Mouse (Mus musculus) embryo, embryonic 11 days (tissue): ENCODE data around the gene Smim27.
A peak's percentile ranks its signal among the peaks of the same experiment; 100 is the strongest.
"Not testable (repeated sequence)": the region's sequence is repeated elsewhere in the genome, so short reads cannot be mapped to it uniquely, and the experiment has no call there.

Source experiments
- DNase-seq: peaks from one replicate; pipeline ENCODE4 v3.0.0-alpha.2; 2015

Gene Smim27

GRCm38 (mm10) chr4:40264321-40264720, 5.1 kb upstream of the Smim27 start:
- DNase-seq, result no peak

GRCm38 (mm10) chr4:40267681-40268080, 1.7 kb upstream of the Smim27 start:
- DNase-seq, result no peak

- DNase-seq, result peak; percentile 96
These were observed 1.1 kb upstream of the Smim27 start for GRCm38 (mm10) chr4:40268204-40268813.

- no peak for DNase-seq
These were observed 544 bp upstream of the Smim27 start for GRCm38 (mm10) chr4:40268835-40269234.

GRCm38 (mm10) chr4:40278880-40279275, 9.5 kb downstream of the Smim27 start:
- no peak for DNase-seq

GRCm38 (mm10) chr4:40279276-40279900, 10.0 kb downstream of the Smim27 start, which contains the start of gene Ndufb6:
Gene Ndufb6, minus strand, starts transcription at chr4:40279421.
- peak; percentile 96 for DNase-seq

- DNase-seq, result peak; percentile 76
These were observed 16.2 kb downstream of the Smim27 start for GRCm38 (mm10) chr4:40285582-40285981.

- DNase-seq, result no peak
These were observed 18.0 kb downstream of the Smim27 start for GRCm38 (mm10) chr4:40287415-40287814.

GRCm38 (mm10) chr4:40289046-40289445, 19.7 kb downstream of the Smim27 start:
- no peak for DNase-seq

- DNase-seq, result not testable (repeated sequence)
These were observed 22.1 kb downstream of the Smim27 start for GRCm38 (mm10) chr4:40291511-40291910.

- DNase-seq, result no peak
These were observed 29.8 kb downstream of the Smim27 start for GRCm38 (mm10) chr4:40299169-40299568.

- DNase-seq, result peak; percentile 89
These were observed 31.9 kb downstream of the Smim27 start for GRCm38 (mm10) chr4:40301076-40301789.

GRCm38 (mm10) chr4:40302445-40303125, 33.2 kb downstream of the Smim27 start:
- DNase-seq, result no peak

GRCm38 (mm10) chr4:40309682-40310081, 40.3 kb downstream of the Smim27 start:
- DNase-seq, result no peak

GRCm38 (mm10) chr4:40310796-40311383, 41.5 kb downstream of the Smim27 start:
- no peak for DNase-seq

- no peak for DNase-seq
These were observed 42.8 kb downstream of the Smim27 start for GRCm38 (mm10) chr4:40312213-40312612.

- DNase-seq, result no peak
These were observed 43.6 kb downstream of the Smim27 start for GRCm38 (mm10) chr4:40313026-40313425.

GRCm38 (mm10) chr4:40317404-40317803, 48.0 kb downstream of the Smim27 start:
- no peak for DNase-seq
